Mouse (Mus musculus) liver, embryonic 16.5 days (tissue): Measurements from ENCODE around the gene Ddx42. TPM values are rescaled to one million over a fixed set of nuclear protein-coding genes. Genes with fewer than 3 reads are reported as not detected.

Source experiments
- ATAC-seq: fragments of 200-750 bp; cut with Nextera tagmentation; 2 replicates; pipeline ENCODE4 v1.8.0; 2017; ENCODE audit warnings: low read depth, mild to moderate bottlenecking, moderate number of reproducible peaks, moderate library complexity
- H3K27ac ChIP-seq: fragments of 300-500 bp; sonication (generic); 2 replicates; pipeline ENCODE4 v1.5.1; 2014; ENCODE audit warnings: mild to moderate bottlenecking, low read length
- H3K27me3 ChIP-seq: fragments of 300-500 bp; sonication (generic); 2 replicates; pipeline ENCODE4 v1.6.1; 2014; ENCODE audit warnings: low read depth, low read length, mixed read lengths; ENCODE audit not compliant: control insufficient read depth, insufficient read depth
- H3K36me3 ChIP-seq: fragments of 300-500 bp; sonication (generic); 2 replicates; pipeline ENCODE4 v1.6.1; 2014; ENCODE audit warnings: mild to moderate bottlenecking; ENCODE audit not compliant: control insufficient read depth, insufficient read depth
- H3K4me1 ChIP-seq: fragments of 300-500 bp; sonication (generic); 2 replicates; pipeline ENCODE4 v1.6.1; 2014; ENCODE audit warnings: low read depth, low read length, mixed read lengths; ENCODE audit not compliant: control insufficient read depth
- H3K4me2 ChIP-seq: fragments of 300-500 bp; sonication (generic); 2 replicates; pipeline ENCODE4 v1.6.1; 2014; ENCODE audit warnings: low read depth, low read length, mixed read lengths
- H3K4me3 ChIP-seq: fragments of 300-500 bp; sonication (generic); 2 replicates; pipeline ENCODE4 v1.5.1; 2014; ENCODE audit warnings: low read depth, mild to moderate bottlenecking, low read length
- H3K9ac ChIP-seq: fragments of 300-500 bp; sonication (generic); 2 replicates; pipeline ENCODE4 v1.6.1; 2014; ENCODE audit warnings: low read depth, low read length
- H3K9me3 ChIP-seq: fragments of 300-500 bp; sonication (generic); replicated peaks from 2 replicates; pipeline ENCODE4 v1.6.1; 2016; ENCODE audit warnings: low read length; ENCODE audit not compliant: control insufficient read depth
- WGBS: fragments of 180-500 bp; shearing (Covaris S2); extraction: QIAGEN DNeasy Blood & Tissue Kit; methylation state at CpG from one replicate; pipeline ENCODE4 v1.1.7; 2014; ENCODE audit not compliant: insufficient replicate concordance; 5-methylcytosine and 5-hydroxymethylcytosine counted together
- polyA plus RNA-seq: library from polyadenylated mRNA; unstranded; fragments of >200 nt; fragmentation: Nextera tagmentation; extraction: Ambion mirVana; gene quantifications from 2 replicates; pipeline ENCODE4 v1.2.1, GENCODE M21; 2015

Gene Ddx42
- polyA plus RNA-seq, 1 experiment from 2014 or later: 24.7 TPM

GRCm38 (mm10) chr11:106269060-106269431 lies 52.3 kb downstream of the Ddx42 start:
- Histone ChIP-seq H3K9ac (peak overlapping the region; percentile 23; the same call in 1 of the 2 replicates), H3K4me3 (no peak overlapping the region), H3K4me2 (no peak overlapping the region), H3K36me3 (peaks cover 30% of the 10 kb centered on the region), H3K4me1 (peaks cover 36% of the 10 kb centered on the region), H3K9me3 (no peaks in the 10 kb centered on the region), H3K27me3 (no peaks in the 10 kb centered on the region), H3K27ac (no peak overlapping the region)
- no peak for ATAC-seq
- WGBS: 41% methylated on average over 3 of the region's 3 CpGs

DNA sequence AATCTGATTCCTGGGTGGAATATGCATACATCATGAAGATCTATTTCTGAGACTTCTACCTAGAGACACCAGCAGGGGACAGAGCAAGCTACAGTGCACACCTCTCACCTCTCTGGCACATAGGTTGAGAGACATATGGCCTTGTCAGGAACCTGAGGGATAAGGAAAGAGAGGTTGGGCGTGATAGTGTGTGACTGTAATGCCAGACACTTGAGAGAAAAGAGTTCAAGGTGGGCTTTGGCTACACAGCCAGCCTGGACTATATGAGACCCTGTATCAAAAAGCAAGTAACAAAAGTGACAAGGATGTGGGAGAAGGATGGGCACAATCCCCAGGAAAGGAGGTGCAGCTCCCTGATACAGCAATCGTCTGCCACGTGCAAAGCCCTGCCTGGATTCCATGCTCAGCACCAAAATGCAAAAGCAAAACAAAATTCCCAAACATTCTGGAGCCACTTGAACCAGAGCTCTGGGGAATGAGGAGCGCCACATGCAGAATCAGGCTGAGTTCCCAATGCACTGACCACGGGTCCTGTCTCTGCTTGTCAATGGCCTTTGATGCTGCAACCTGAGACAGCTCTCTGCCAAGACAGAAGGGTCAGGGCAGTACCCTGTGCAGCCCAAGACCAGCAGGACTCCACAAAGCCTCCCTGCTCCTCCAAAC lies 54.5 kb downstream of the Ddx42 start:
- peak overlapping the region; percentile 90 for H3K9ac ChIP-seq
- peaks cover 44% of the 10 kb centered on the region for H3K4me1 ChIP-seq
- H3K36me3 ChIP-seq: peaks cover 9% of the 10 kb centered on the region
- peak overlapping the region; percentile 67 for H3K4me2 ChIP-seq
- ATAC-seq: no peak
- peak overlapping the region; percentile 93 for H3K4me3 ChIP-seq
- 40% methylated on average over 5 of the region's 5 CpGs for WGBS
- no peaks in the 10 kb centered on the region for H3K9me3 ChIP-seq
- no peak overlapping the region for H3K27ac ChIP-seq
- H3K27me3 ChIP-seq: no peaks in the 10 kb centered on the region

- H3K27ac ChIP-seq: peak overlapping the region; percentile 92
- peak; percentile 37 for ATAC-seq
- no peaks in the 10 kb centered on the region for H3K9me3 ChIP-seq
- 0 out of 2 replicates have a peak, but pooled peaks cover 1% of the 10 kb centered on the region for H3K36me3 ChIP-seq
- WGBS: under 1% methylated on average over 37 of the region's 41 CpGs
- H3K4me1 ChIP-seq: peaks cover 49% of the 10 kb centered on the region
- H3K4me3 ChIP-seq: peak overlapping the region; percentile 93
- peak overlapping the region; percentile 90 for H3K9ac ChIP-seq
- H3K27me3 ChIP-seq: no peaks in the 10 kb centered on the region
- peak overlapping the region; percentile 67 for H3K4me2 ChIP-seq
Observed at GRCm38 (mm10) chr11:106271794-106272643, 55.3 kb downstream of the Ddx42 start.

DNA sequence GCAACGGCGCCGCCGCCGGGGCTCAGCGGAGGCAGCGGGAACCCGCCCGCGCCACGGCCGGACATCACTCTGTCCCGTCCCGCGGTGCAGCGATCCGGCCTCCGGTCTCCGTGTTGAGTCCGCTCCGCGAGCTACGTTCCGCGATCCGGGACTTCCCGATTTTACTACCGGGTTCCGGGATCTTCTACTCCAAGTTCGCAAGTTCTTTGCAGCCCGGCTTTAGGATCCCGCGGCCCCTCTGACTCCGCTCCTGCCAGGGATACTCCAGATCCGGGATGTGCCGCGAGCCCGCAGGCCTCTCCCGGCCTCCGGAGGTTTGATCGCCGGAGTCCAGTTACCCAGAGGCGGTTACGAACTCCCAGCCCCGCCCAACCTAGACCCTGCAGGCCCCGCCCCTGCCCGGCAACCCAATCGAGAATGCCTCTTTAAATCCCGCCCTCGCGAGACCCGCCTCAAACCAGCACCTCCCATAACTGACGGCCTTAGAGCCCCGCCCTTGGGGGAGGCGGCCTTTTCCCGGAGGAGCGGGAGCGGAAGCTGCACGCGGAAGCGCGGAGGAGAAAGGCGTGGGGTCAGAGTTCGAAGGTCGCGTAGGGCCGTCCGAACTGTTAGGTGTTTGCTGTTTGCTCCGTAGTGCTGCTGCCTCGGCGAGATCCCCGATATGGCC lies 56.1 kb downstream of the Ddx42 start, which contains the start of gene Smarcd2:
Smarcd2 (minus strand) TSS at position 329 of the 667 bp plus-strand sequence.
- Histone ChIP-seq H3K27ac (peak within 1 kb of the TSS; percentile 92), H3K4me2 (peak within 1 kb of the TSS; percentile 96), H3K4me1 (peaks cover 49% of the 10 kb centered on the region), H3K36me3 (no peaks in the 10 kb centered on the region), H3K9ac (peak within 1 kb of the TSS; percentile 90), H3K27me3 (no peaks in the 10 kb centered on the region), H3K9me3 (no peaks in the 10 kb centered on the region), H3K4me3 (peak within 1 kb of the TSS; percentile 93)
- ATAC-seq: peak; percentile 93
- WGBS: under 1% methylated on average over 71 of the region's 72 CpGs

DNA sequence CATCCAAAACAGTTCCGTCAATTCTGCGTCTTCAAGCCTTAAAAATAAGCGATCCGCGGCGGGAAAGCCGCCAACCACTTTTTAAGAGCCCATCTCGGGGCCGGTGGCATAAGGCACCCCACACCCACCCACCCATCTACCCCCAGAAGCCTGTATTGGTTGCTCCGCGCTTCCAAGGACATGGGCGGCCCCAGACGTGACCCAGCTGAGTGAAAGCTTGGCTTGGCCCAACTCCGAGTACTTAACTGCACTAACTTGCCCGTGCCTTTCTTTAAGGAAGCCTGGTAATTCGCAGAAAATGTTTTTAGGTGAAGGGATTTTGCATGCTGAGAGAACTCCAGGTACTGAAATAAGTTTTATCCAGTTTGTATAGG lies 56.6 kb downstream of the Ddx42 start:
- Histone ChIP-seq H3K9me3 (no peaks in the 10 kb centered on the region), H3K27ac (peak overlapping the region; percentile 86), H3K4me3 (peak overlapping the region; percentile 93), H3K9ac (peak overlapping the region; percentile 70), H3K27me3 (no peaks in the 10 kb centered on the region), H3K4me2 (peak overlapping the region; percentile 96), H3K4me1 (peaks cover 46% of the 10 kb centered on the region), H3K36me3 (no peaks in the 10 kb centered on the region)
- WGBS: 6% methylated on average over 16 of the region's 16 CpGs
- ATAC-seq: peak; percentile 1; the same call in 1 of the 2 replicates

- 80% methylated on average over 6 of the region's 6 CpGs for WGBS
- H3K4me3 ChIP-seq: 0 out of 2 replicates have a peak overlapping the region, but pooled peaks have one; percentile 93
- no peak overlapping the region for H3K27ac ChIP-seq
- H3K36me3 ChIP-seq: no peaks in the 10 kb centered on the region
- H3K27me3 ChIP-seq: no peaks in the 10 kb centered on the region
- H3K9me3 ChIP-seq: no peaks in the 10 kb centered on the region
- no peak overlapping the region for H3K9ac ChIP-seq
- ATAC-seq: no peak
- H3K4me1 ChIP-seq: peaks cover 41% of the 10 kb centered on the region
- peak overlapping the region; percentile 96; the same call in 1 of the 2 replicates for H3K4me2 ChIP-seq
Observed at GRCm38 (mm10) chr11:106273811-106274210, 57.1 kb downstream of the Ddx42 start.

DNA sequence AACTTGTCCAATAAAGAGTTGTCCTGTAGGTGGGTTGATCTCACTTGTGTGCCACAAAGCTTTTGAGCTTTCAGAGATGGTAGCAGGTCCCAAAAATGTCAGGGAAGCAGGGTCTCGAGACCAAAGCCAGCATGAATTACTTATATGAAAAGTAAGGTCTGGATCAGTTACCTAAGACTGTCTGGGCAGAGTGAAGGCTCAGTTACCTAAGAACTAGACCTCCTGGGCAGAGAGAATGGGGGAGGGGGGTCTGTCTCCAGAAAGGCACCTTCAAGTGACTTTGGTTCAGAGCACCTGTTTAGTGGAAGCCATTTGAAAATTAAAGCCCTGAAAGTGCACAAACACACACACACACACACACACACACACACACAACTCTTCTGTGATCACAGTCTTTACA lies 57.6 kb downstream of the Ddx42 start:
- Histone ChIP-seq H3K9ac (no peak overlapping the region), H3K27me3 (no peaks in the 10 kb centered on the region), H3K9me3 (no peaks in the 10 kb centered on the region), H3K27ac (no peak overlapping the region), H3K4me3 (no peak overlapping the region), H3K4me2 (no peak overlapping the region), H3K4me1 (peaks cover 35% of the 10 kb centered on the region), H3K36me3 (no peaks in the 10 kb centered on the region)
- ATAC-seq: no peak
- 64% methylated on average over 1 of the region's 1 CpGs for WGBS

- Histone ChIP-seq H3K27me3 (no peaks in the 10 kb centered on the region), H3K27ac (no peak overlapping the region), H3K36me3 (no peaks in the 10 kb centered on the region), H3K4me3 (no peak overlapping the region), H3K4me2 (no peak overlapping the region), H3K4me1 (peaks cover 33% of the 10 kb centered on the region), H3K9me3 (no peaks in the 10 kb centered on the region), H3K9ac (no peak overlapping the region)
- WGBS: 72% methylated on average over 7 of the region's 7 CpGs
- no peak for ATAC-seq
Observed at GRCm38 (mm10) chr11:106274971-106275411, 58.3 kb downstream of the Ddx42 start.
